Mouse (Mus musculus): ENCODE results near the gene Atrnl1.

GRCm38 (mm10) chr19:57627251-57627650, 16.4 kb downstream of the Atrnl1 start:
- TF ChIP-seq EP300 (optimal IDR thresholded peaks at IDR 0.05) (no peak), CTCF (IDR thresholded peaks at IDR 0.05; ENCODE audit: low read depth) (no peak)

Data from stomach, postnatal 0 days (tissue).